Mouse (Mus musculus): ENCODE measurements at regions not wholly inside any gene's neighbourhood (a gene's known extent, or its start where the extent isn't known, plus 50 kb on each side); places are given as distances from the start of the nearest gene placed in this dataset.

GRCm38 (mm10) chr2:78804931-78805330 is 63.0 kb upstream of the Ube2e3 start:
- no peak for DNase-seq

GRCm38 (mm10) chr2:78803543-78803942 is 64.4 kb upstream of the Ube2e3 start:
- DNase-seq, result no peak

- DNase-seq, result no peak
Observed at GRCm38 (mm10) chr2:78795446-78795845, 72.5 kb upstream of the Ube2e3 start.

- no peak for DNase-seq
Observed at GRCm38 (mm10) chr2:78794734-78795133, 73.2 kb upstream of the Ube2e3 start.

- no peak for DNase-seq
Observed at GRCm38 (mm10) chr2:78789124-78789523, 78.8 kb upstream of the Ube2e3 start.

- DNase-seq, result no peak
Observed at GRCm38 (mm10) chr2:78788222-78788621, 79.7 kb upstream of the Ube2e3 start.

- no peak for DNase-seq
Observed at GRCm38 (mm10) chr2:78779949-78780348, 88.0 kb upstream of the Ube2e3 start.

GRCm38 (mm10) chr2:78777589-78777988 is 90.3 kb upstream of the Ube2e3 start:
- no peak for DNase-seq

- DNase-seq, result no peak
Observed at GRCm38 (mm10) chr2:78754362-78754761, 113.6 kb upstream of the Ube2e3 start.

- no peak for DNase-seq
Observed at GRCm38 (mm10) chr2:78753918-78754317, 114.0 kb upstream of the Ube2e3 start.

- DNase-seq, result no peak
Observed at GRCm38 (mm10) chr2:78730161-78730560, 137.8 kb upstream of the Ube2e3 start.

GRCm38 (mm10) chr2:78726060-78726459 is 141.9 kb upstream of the Ube2e3 start:
- DNase-seq, result no peak

- DNase-seq, result no peak
Observed at GRCm38 (mm10) chr2:78724416-78724815, 143.5 kb upstream of the Ube2e3 start.

- no peak for DNase-seq
Observed at GRCm38 (mm10) chr2:78723423-78723822, 144.5 kb upstream of the Ube2e3 start.

GRCm38 (mm10) chr2:78722739-78723138 is 145.2 kb upstream of the Ube2e3 start:
- no peak for DNase-seq

- DNase-seq, result peak; percentile 68
Observed at GRCm38 (mm10) chr2:78718550-78718949, 149.4 kb upstream of the Ube2e3 start.

- peak; percentile 93 for DNase-seq
Observed at GRCm38 (mm10) chr2:78716157-78716798, 151.6 kb upstream of the Ube2e3 start.

GRCm38 (mm10) chr2:78694851-78695250 is 173.1 kb upstream of the Ube2e3 start:
- no peak for DNase-seq

- no peak for DNase-seq
Observed at GRCm38 (mm10) chr2:78656668-78657067, 211.3 kb upstream of the Ube2e3 start.

GRCm38 (mm10) chr2:78655156-78655855 is 212.6 kb upstream of the Ube2e3 start:
- DNase-seq, result no peak

GRCm38 (mm10) chr2:78651549-78651948 is 216.4 kb upstream of the Ube2e3 start:
- DNase-seq, result no peak

- DNase-seq, result no peak
Observed at GRCm38 (mm10) chr2:78640361-78640760, 227.6 kb upstream of the Ube2e3 start.

GRCm38 (mm10) chr2:78625264-78625663 is 242.7 kb upstream of the Ube2e3 start:
- DNase-seq, result no peak

- no peak for DNase-seq
Observed at GRCm38 (mm10) chr2:78606388-78606787, 261.5 kb upstream of the Ube2e3 start.

- no peak for DNase-seq
Observed at GRCm38 (mm10) chr2:78600753-78601152, 267.2 kb upstream of the Ube2e3 start.

All from liver (tissue).